Mouse (Mus musculus) adrenal gland, adult 8-10 months (tissue): Measurements from ENCODE around the gene Uba3. TPM values are rescaled to one million over a fixed set of nuclear protein-coding genes. Genes with fewer than 3 reads are reported as not detected.

ENCODE experiments used
- DNase-seq: peaks from one replicate; pipeline ENCODE4 v3.0.0; 2022
- total RNA-seq, 4 experiments: library from RNA; stranded (reverse); gene quantifications; 2 replicates each; pipeline ENCODE4 v1.2.4; 2022

Gene Uba3
- 10 to 100 TPM; 51.9 to 66.2 (median 63.3) TPM for total RNA-seq

DNA sequence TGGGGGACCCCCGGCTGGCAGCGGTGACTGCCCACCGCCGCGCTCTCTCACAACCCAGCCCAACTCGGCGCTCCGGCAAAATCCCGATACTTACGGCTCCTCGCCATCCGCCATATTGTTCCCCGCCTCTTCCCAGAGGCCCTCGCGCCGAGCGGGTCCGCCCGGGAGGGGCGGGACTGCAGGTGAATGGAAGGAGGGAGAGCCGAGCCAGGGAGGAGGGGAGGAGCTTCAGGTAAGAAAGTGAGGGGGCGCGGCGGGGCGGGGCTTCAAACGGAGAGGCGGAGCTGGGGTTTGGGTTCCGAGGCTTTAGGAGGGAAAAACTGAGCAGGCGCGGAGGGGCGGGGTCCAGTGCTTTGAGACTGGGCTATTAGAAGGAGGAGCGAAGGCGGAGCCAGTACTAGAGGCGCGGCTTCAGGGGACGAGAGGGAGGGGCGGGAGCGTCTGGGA is at the start of gene Uba3:
Gene Uba3, minus strand, starts transcription at position 209 of the 447 bp plus-strand sequence.
- DNase-seq, result peak; percentile 99

DNA sequence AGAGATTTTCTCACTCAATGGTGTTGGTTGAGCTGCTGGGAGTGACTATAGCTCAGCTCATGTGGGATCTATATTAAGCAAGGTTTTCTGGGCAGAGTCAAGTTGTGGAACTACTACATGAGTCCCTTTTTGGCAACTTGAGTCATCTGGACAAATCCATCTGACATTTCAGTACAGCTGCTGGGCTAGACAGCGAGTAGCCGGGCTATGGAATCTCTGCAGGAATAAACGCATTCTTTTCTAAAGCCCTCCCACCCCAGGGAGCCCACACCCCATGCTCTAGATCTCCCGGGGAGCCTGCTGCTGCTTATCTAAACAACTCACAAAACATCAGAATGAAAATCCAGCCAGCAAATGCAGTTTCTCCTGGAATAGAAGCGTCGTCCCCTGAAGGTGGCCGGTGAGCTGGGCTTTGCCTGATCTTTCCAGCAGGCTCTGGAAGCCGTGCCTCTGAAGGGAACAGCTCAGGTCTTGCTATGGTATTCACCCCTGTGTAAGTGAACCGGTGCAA is 47.3 kb upstream of the Uba3 start, which contains the start of gene Lmod3:
Gene Lmod3, minus strand, starts transcription at position 49 of the 511 bp plus-strand sequence.
- no peak for DNase-seq

DNA sequence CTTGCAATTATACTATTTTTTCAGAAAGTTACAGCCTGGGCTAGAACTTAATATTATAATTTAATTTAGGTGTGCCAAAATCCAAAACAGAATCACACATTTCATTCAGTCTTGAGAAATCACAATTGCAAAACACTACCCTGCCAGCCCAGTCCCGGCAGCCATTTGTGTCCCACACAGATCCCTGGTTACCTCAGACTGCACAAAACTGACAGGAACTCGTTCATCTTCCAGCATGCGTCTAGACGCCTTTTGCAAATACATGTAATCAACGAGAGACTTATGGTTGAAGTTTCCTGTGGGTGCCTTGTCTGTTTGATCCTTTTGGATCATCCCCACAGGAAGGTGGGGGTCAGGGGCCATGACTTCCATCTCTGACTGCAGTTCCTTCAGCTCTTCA is 46.6 kb upstream of the Uba3 start:
- DNase-seq, result peak; percentile 8

DNA sequence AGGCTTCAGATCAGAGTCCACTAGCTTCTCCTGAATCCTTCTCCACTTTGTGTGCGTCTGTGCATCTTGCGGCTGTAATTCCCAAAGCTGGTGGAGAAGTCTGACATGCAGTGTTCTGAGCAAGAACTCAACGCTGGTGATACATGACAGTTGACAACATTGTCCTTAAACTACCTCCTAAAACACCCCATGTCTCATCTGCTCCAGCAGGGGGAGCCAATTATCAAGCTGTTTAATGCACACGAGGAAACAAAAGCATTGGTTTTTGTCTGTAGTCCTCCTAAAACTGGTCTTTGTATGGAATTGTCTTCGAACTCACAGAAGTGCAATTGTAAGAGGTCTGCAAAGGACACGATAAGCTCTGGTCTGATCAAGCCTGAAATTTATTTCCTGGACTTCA is 45.5 kb upstream of the Uba3 start:
- peak; percentile 34 for DNase-seq

DNA sequence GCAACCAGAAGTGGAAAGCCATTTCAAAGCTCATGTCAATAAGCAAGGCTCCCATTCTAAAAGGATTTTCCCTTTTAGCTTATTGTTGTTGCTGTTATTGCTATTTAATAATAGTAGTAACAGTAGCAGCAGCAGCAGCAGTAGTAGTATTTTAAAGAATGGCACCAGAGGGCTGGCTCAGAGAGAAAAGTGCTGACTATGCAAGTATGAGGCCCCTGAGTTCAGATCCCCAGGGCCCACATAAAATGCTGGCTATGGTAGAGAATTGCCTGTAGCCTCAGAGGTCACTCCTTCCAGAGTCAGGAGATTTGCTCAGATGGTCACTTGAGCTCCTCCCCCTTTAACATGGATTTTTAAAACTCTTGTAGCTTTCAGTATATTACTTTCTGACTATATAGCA is 39.8 kb upstream of the Uba3 start:
- DNase-seq, result no peak

DNA sequence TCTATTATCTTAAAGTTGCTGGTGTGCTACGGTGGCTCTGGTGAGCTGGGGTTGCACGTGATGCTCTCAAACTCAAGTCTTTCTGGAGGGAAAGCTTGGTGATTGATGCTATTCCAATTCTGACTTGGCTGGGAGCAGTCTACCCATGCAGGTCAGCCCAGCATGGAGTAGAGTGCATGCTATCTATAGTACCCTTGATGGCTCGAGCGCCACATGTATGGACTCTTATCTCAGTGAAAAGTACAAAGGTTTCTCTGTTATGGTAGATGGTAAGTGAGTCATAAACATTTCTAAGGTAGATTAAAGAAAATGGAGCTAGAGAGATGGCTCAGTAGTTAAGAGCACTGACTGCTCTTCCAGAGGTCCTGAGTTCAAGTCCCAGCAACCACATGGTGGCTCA is 37.1 kb upstream of the Uba3 start:
- DNase-seq, result no peak

DNA sequence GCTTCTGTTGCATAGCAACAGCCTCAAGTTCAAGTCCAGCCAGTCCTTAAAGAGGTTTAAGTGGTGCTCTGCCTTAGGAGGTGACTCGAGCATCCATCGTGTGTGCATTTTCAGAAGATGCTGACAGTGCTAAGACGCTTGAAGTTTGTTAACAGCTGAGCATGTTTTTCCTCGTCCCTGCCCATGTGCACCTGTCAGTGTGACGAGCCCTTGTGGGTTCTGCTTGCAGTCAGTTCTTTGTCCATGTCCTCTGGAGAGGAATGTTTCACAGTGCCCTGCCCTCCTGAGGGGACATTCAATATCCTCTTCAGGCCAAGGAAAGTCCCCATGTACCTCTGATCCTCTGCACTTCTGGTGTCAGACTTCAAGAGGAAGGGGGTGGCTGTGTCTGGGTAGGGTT is 34.6 kb upstream of the Uba3 start:
- no peak for DNase-seq

DNA sequence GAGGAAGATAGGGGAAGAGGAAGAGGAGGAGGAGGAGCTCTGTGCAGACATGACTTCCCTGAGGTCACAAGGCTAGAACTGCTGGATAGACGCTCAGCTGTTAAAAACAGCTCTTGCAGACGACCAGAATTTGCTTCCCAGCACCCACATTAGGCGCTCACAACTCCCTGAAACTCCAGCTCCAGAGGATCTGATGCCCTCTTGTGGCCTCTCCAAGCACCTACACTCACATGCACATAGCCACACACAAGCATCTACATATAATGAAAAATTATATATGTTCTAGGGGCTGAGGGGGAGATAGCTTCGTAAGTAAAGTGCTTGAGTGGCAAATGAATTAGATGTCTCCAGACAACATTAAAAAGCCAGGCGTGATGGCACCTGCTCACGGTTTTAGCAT is 33.9 kb upstream of the Uba3 start:
- DNase-seq, result no peak

DNA sequence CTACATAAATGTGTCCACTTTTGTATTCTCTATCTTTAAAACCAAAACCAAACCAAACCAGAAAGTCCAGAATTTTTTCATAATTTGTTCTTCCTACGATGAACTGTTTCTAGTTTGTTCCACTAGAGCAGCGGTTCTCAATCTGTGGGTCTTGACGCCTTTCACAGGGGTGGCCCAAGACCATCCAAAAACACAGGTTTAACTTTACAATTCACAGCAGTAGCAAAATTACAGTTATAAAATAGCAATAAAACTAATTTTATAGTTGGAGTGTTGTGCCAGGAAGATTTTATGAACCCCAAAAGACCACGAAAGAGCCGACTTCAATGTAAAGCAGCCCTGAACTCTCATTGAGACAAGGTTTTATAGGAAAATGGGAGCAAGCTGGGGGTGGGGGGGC is 30.6 kb upstream of the Uba3 start:
- DNase-seq, result no peak

DNA sequence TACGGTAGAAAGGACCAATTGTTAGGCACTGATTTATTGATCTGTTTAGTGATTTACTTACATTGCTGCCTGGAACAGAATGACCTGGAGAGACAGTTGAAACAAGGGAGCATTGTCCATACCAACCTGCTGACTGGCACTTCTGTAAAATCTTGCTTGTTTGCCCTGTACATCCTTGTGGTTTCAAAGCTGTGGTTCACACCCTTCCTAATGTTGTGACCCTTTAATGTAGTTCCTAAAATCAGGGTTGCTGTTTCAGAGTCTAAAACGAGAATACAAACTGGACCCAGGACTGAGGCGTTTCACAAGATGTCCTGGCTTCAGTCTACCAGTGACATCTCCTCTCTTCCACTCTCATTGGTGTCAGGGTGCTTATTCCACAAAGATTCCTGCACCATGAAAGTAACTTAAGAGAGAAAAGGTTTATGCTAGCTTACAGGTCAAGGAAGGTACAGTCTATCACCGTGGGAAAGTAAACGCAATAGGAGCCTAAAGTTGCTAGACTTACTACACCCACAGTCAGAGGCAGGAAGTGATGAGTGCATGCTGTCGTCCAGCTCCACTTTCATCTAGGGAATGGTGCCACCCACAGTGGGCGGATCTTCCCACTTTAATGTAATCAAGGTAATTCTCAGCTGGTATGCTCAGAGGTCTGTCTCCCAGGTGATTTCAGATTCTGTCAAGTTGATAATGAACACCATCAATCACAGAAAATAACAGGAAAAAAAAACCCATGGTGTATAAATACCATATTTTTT is 29.6 kb upstream of the Uba3 start:
- no peak for DNase-seq

DNA sequence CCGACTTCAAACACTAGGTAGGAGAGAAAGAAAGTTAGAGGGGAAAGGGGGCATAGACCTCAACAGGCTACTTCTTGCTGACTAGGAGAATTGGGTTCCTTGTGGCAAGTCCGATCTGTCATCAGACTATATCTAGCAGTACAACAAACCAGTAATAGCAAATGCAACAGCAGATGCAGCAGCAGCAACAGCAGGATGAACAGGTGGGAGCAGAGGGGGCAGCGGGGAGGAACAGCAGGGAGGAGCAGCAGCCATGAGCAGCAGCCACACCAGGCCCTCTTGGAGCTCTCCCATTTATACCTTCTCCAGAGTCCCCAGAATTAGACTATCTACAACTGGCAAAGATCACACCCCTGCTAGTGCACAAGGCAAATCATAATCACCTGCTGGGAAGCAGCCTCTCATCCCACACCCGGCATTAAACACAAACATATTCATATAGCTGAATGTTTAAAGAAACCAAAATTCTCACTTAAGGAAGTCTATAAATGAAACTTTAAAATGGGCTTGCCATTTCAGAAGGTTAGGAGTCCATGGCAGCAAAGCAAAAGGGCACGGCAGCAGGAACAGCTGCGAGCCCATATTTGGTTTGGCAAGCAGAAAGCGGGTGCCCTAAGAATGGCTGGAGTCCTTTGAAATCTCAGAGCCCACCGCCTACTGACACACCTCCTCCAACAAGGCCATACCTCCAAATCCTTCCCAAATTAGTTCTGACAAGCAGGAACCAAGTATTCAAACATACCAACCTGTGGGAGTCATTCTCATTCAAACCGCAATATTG is 21.8 kb upstream of the Uba3 start:
- DNase-seq, result no peak

DNA sequence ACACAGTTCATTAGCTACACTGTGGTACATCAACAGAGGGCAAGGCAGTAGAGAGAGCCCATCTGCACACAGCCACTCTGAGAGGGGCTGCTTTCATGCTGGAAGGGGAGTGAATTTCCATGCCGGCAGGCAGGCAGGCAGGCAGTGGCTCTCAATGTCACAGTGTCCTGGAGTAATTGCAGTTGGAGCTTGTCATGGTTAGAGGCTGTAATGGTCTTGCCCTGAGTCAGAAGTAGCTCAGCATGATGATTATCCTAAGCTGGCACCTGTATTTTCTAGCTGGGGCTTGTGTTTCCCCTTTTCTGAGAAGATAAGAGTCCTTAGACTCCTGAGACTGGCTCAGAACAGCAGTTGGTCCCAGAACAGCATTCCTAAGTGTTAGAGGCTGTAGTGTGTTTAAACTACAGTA is 20.6 kb upstream of the Uba3 start:
- DNase-seq, result no peak

DNA sequence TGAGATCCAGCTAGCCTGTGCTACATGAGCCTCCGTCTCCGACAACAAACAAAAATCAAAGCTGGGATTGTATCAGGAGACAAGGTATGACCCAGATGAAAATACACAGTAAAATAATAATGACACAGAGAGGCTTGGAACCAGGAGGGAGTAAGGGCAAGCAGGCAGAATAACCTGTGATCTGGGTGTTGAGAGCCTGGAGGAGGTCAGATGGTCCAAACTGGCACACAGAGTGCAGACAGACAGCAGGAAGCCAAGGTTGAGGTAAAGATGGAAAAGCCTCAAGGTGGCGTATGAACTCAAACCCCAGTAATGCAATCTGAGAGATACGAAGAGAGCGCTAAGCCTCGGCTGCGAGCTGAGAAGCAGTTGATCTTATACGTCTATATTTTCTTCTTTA is 19.1 kb upstream of the Uba3 start:
- no peak for DNase-seq

DNA sequence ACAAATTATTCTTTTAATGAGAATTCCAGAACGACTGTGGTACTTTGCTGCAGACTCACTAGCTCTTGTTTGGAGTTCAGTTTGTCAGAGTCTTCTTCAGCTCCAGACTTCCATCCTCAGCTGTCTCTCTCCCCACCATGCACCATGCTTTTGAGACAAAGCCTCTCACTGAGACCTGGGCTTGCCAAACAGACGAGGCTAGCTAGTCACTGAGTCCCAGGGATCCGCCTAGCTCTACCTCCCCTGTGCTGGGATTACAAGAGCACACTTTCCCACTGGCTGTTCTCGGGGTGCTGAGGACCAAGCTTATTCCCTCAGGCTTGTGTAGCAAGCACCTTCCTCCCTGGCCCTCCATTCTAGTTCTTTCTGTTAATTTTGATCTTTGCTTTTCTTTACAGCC is 18.1 kb upstream of the Uba3 start:
- DNase-seq, result no peak

DNA sequence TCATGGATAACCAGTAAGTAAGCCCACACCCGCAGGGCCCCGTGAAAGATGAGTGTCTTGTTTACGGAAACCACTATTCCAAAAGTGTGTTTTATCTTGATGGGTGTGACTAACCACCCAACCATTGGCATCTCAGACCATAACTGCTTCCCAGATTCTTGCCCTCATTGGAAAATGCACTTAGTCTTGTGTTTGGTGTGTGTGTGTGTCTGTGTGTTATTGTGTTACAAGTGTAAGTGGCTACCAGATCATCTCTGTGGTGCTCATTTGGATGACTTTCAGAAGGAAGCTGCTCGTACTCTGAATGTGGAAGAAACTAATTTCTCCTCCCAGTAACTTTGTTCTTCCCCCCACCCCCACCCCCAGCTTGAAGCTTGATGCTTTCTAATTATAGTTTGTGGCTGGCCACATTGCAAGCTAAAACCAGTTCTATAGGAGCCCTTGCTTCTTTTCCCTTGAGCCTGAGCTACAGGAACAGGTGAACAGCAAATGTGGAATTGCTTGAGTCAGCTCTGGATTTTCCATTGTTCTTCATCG is 17.6 kb upstream of the Uba3 start:
- DNase-seq, result no peak

DNA sequence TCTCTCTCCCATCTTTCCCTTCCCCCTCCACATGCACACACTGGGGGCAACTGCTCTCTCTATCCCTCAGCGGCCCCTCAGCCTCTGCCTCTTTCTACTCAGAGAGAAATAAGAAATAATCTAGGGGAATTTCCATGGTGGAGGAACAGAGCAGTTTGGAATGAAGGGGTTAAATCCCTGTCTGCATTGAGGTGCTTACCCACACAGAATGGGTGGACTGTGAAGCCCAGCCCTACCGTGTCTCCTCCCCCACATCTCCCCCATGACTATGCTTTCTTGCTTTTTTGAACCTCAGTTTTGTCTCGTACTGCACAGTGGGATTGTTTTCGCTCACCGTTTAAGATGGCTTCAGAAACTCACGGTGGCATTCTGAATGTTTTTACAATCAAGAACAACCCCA is 16.9 kb upstream of the Uba3 start:
- no peak for DNase-seq

DNA sequence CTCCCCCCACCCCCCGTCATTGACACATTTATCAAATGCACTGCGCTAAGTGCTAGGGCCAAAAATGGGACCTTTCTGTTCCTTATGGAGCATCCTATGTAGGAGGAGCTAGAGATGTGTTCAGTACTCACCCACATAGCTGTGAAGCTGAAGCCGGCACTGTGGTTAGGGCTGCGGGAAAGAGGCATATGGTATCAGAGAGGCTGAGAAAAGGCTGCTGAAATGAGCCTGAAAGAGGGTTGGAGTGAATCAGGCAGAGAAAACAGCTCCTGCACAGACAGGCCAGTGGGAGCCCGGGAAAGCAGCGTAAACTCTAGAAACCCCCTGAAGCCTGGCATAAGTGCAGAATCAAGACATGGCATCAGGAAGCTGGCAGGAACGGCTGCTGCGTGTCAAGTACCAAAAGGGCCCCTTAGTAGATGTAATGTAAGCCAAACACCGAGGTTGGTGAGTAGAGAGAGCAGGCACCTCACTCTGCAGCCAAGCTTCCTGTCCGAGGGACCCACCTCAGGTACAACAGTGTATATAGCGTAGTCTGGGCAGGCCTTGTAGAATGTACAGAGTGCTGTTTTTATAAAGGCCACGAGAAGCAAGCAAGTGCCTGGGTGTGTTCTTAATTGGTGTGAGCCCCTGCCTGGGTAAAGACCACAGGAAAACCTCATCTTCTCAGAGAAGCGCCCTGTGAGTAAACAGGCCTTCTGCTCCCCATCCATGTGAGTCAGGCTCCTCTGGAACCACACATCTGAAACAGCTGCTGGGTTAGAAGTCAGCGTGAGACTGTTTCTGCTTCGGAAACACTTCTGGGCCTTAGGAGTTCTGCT is 16.0 kb upstream of the Uba3 start:
- no peak for DNase-seq

DNA sequence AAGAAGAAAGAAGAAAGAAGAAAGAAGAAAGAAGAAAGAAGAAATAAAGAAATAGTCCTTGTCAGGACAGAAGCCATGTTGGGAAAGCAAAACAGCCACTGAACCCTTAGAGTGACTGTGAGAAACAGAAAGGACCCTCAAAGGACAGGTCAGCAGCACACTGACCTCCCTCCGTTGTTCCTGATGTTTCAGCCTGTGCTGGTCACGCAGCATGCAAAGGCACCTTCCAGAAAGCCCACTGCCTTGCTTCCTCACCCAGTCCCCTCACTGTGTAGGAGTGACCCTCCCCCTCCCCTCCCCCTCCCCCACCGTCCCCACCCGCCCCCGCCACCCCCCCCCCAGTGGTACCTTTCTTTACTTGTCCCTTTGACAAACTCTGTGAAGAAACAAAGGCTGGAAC is 15.2 kb upstream of the Uba3 start:
- no peak for DNase-seq

DNA sequence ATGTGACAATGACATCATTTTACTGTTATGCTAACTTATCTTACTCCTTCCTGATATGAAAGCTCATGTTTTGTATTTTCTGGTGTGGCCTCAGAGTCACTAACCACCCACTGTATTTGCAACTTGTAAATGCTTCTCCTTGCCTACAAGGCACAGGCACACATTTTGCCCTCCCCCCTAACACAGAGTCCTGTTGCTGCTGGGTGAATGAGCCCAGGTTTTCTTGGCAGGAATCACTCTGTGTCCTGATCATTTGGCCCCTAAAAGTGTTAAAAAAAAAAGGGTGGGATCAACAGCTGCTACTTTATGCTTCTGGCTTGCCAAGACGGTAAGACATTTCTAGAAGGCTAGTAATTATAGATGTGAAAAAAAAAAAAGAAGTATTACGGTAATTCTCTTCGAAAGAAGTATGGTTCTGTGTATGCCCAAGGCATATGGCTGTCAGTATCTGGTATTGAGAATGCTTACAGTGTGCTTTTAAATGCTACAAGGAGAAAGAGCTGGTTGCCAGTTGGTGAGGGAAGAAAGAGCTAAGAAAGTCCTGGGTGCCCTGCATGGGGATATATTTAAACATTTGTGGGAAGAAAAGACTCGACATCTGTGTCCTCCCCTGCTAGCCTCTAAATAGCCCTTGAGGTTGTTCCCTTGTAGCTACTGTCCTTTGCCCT is 10.8 kb upstream of the Uba3 start:
- DNase-seq, result no peak

DNA sequence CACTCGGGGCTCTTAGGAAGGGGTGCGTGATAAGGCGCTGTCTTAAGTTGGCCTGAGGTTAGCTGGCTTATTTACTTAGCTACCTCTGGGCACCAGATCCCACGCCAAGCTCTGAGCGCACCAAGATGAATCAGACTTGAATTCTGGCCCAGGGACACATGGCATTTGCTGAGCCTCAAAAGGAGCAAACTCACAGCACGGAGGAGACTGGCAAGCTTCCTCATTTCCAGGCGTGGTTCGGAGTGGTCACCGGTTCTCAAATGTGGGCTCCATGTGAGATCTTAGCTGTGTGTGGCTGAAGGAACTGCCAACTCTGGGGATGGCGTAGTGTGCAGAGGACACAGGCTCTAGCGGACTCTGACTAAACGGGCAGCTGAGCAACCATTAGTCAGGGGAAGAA is 6.5 kb upstream of the Uba3 start:
- DNase-seq, result peak; percentile 68

DNA sequence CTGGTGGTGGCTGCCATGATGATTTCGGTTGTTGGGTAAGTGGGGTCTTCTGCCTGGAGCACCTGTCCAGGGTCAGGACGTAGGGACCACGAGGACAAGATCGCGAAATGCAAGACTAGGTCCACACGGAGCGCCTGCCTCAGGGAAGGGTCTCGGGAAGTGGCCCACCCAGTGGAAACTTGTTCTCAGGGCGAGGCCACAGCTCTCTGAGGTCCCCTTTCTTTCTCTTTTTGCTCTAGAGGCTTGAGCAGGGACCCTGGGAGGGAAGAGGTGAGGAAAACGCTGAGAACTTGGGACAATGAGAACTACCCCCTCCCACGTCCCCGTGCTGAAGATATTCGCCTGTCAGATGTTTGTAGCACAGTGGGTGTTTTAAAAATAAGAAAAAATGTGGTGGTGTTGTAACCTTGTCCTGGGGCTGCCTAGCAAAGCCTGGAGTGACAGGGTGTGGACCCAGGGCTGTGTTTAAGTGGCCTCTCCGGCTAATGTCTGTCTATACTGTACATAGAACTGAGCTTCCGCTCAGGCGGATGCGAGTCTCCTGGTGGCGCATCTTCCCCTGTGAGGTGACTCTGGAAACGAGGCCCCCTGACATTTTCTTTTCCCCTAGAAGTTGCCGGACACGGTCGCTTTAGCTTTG is 5.6 kb upstream of the Uba3 start:
- no peak for DNase-seq
